Mouse (Mus musculus) activated CD4-positive, CD25-positive, alpha-beta regulatory T cell (primary cell): ENCODE measurements around the gene Fxyd7. TPM values are rescaled to one million over a fixed set of nuclear protein-coding genes. Genes with fewer than 3 reads are reported as not detected.

Experiments
- polyA plus RNA-seq, 2 experiments: library from polyadenylated mRNA; unstranded; fragments of 100-300 nt; shearing (Covaris generic); gene quantifications; one replicate each; pipeline ENCODE4 v1.2.1; 2017

Fxyd7 gene
- not detected for polyA plus RNA-seq

DNA sequence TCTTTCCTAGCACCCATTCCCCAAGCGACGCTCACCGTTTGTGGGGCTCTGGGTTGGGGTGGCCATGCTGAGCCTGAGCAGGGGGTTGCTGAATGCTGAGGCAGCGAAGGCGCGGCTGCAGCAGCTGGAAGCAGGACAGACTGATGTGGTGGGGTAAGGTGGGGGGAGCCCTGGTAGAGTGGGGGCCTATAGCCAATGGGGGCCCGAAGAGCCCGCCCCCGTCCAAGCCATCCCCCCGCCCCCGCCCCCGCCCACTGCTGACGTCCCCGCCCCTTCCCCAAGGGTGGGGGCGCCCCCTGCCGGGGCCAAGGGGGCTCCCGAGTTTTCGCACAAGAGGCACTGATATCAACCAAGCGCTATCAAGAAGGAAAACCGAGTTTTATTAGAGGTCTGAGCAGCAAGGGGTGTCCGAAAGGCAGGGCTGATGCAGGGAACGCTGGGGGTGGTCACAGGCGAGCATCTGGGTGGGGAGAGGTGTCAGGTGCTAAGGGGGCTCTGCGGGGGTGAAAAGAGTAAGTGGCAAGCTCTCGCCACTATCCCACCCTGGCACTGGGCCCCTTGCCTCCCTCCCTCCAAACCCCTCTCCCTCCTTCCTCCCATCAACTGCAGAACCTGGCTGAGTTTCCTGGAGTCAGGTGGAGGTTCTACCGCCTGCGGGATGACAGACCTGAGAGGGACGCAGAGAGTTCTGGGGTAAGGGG, at the start of gene Fxyd7:
TSS of gene Fxyd7 (minus strand) at position 147 of the 701 bp plus-strand sequence.

DNA sequence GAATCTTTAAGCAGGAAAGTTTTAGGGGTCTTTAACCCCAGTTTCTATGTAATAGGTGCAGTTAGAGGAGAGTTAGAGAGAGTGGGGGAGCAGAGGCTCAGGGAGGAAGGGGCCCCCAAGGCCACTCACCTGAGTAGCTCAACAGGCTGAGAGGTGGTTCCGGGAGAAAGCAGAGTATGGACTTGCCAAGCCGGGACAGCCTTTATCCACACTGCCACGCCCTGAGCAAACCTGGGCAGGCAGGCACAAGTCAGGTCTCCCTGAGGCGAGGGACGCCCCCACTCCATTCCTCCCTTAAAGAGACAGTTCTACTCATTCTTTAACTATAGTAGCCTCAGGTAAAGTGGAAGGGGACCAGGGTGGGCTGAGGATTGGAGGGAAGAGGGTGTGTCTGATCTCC, 25.2 kb upstream of the Fxyd7 start, which contains the start of gene Fxyd3:
TSS of gene Fxyd3 (minus strand) at position 213 of the 400 bp plus-strand sequence.

DNA sequence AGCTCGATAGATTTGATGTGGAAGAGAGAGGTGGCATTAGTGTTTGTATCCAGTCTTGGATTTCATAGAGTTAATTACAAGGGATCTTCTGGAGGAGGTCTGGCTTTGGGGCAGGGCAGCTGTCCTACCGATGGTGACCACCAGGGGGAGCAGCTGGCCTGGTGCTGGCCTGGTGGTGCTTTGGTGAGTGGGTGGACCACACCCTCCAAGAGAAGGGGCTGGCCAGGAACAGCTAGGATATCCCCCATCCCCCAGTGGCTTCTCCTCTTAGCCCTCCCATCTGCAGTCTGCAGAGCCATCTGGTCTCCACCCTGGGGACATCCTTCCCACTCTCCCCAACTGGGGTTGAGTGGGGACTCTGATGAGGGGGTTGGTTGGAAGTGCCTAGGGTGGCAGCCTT, 7.8 kb upstream of the Fxyd7 start, which contains the start of gene Lgi4:
TSS of gene Lgi4 (plus strand) at position 235 of the 400 bp plus-strand sequence.

DNA sequence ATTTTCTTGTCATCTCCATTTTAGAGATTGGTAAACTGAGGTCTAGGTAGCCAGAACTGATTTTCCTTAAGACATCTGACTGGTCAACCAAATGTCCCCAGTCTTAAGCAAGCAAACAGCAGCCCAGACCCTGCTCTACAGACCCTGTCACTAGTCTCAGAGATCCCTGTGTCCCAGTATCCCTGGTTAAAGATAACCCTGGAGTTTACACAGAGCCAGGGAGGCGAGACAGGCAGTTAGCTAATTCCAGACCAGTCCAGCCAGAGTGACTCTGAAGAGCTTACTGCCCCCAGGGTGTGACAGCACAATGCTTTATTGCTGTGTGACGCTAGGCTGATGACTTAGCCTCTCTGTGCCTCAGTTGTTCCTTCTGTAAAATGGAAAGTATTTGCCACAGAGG, 5.8 kb upstream of the Fxyd7 start, which contains the start of gene Fxyd1:
TSS of gene Fxyd1 (minus strand) at position 129 of the 400 bp plus-strand sequence.

DNA sequence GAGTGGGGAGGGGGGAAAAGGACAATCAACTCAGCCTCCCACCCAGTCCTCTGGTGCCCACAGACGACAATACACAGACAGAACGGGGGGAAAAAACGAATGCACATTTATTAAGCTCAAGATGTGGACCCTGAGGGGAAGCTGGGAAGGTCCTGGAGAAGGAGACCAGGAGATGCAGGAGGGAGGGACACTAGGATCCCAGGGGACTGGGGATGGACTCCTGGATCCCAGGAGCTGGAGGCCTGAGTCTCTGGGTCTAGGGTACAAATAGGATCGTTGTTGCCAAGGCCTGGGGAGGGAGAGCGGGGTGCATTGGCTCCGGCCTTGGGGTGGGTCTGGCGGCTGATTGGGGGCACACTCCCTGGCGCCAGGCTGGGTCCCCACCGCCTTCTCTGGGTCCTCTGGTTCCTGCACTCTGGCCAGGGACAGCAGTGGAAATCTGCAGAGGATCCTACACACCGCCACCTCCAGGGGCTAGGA, 8.8 kb downstream of the Fxyd7 start, which contains the start of gene Fxyd5:
TSS of gene Fxyd5 (minus strand) at position 51 of the 480 bp plus-strand sequence.

Other genes with a start within 250 kb of the Fxyd7 start
- gene Ffar2, start 227.7 kb downstream of the Fxyd7 start, polyA plus RNA-seq = under 1 TPM; 0.27 to 0.69 TPM
- gene Ffar3, start 195.3 kb downstream of the Fxyd7 start, polyA plus RNA-seq = not detected
- under 1 TPM in 1 of 2 experiments, not detected in 1; 0.11 TPM for gene Ffar1, start 189.9 kb downstream of the Fxyd7 start, polyA plus RNA-seq
- 1 to 10 TPM; 5.6 to 8.0 TPM for gene Cd22, start 171.1 kb downstream of the Fxyd7 start, polyA plus RNA-seq
- gene Mag, start 136.6 kb downstream of the Fxyd7 start, polyA plus RNA-seq = under 1 TPM in 1 of 2 experiments, not detected in 1; 0.47 TPM
- not detected for gene Hamp2, start 126.8 kb downstream of the Fxyd7 start, polyA plus RNA-seq
- under 1 TPM in 1 of 2 experiments, not detected in 1; 0.76 TPM for gene Hamp, start 107.4 kb downstream of the Fxyd7 start, polyA plus RNA-seq
- 10 to 100 TPM; 13.0 to 18.6 TPM for gene Usf2, start 94.7 kb downstream of the Fxyd7 start, polyA plus RNA-seq
- gene Lsr, start 78.0 kb downstream of the Fxyd7 start, polyA plus RNA-seq = 10 to 100 TPM; 10.5 to 23.2 TPM
- under 1 TPM in 1 of 2 experiments, not detected in 1; 0.83 TPM for gene Fam187b, start 77.7 kb downstream of the Fxyd7 start, polyA plus RNA-seq
- gene Fxyd5, start 9.0 kb downstream of the Fxyd7 start, polyA plus RNA-seq = 1,000 to 10,000 TPM; 1,294 to 2,250 TPM
- gene Fxyd1, start 5.7 kb upstream of the Fxyd7 start, polyA plus RNA-seq = under 1 TPM; 0.72 to 0.98 TPM
- gene Lgi4, start 7.9 kb upstream of the Fxyd7 start, polyA plus RNA-seq = under 1 TPM in 1 of 2 experiments, not detected in 1; 0.72 TPM
- gene Fxyd3, start 25.2 kb upstream of the Fxyd7 start, polyA plus RNA-seq = not detected
- gene Hpn, start 63.8 kb upstream of the Fxyd7 start, polyA plus RNA-seq = 10 to 100 TPM in 1 of 2 experiments, 1 to 10 TPM in 1; 9.4 to 13.2 TPM
- 1 to 10 TPM; 1.5 to 3.2 TPM for gene Scn1b, start 75.5 kb upstream of the Fxyd7 start, polyA plus RNA-seq
- 100 to 1,000 TPM; 276 to 323 TPM for gene Gramd1a, start 104.4 kb upstream of the Fxyd7 start, polyA plus RNA-seq
- gene Scgb2b2, start 239.0 kb upstream of the Fxyd7 start, polyA plus RNA-seq = not detected
- not detected for gene Scgb1b2, start 240.4 kb upstream of the Fxyd7 start, polyA plus RNA-seq